Mouse (Mus musculus) adrenal gland, adult 18-20 months (tissue): ENCODE data around the gene Banf2. TPM values are rescaled to one million over a fixed set of nuclear protein-coding genes. Genes with fewer than 3 reads are reported as not detected.

Source experiments
- DNase-seq, 2 experiments: peaks; one replicate each; pipeline ENCODE4 v3.0.0; 2021 to 2022; ENCODE audit warnings: low spot score in 2 of 2
- total RNA-seq, 2 experiments: library from RNA; stranded (reverse); gene quantifications; 1 replicate in 1 of 2; 2 replicates in 1 of 2; pipeline ENCODE4 v1.2.3; 2021

Banf2 gene
- total RNA-seq, 2 experiments from 2014 or later = not detected

DNA sequence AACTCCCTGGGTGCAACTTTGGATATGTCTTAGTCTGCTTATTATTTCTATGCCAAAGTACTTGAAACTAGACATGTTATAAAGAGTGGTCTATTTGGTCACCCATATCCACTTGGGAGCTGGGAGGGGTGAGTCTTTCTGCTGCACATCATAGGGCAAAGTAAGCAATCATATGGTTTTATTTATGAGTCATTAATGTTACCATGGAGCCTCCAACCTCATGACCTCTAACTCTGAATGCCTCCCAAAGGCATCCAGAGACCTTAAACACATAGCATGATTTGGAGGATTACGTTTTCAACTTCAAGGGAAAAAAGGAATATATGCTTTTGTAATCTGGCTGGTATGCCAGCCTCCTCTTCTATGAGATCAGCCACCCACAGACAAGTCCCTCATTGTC lies 61.9 kb downstream of the Banf2 start:
- no peak for DNase-seq

DNA sequence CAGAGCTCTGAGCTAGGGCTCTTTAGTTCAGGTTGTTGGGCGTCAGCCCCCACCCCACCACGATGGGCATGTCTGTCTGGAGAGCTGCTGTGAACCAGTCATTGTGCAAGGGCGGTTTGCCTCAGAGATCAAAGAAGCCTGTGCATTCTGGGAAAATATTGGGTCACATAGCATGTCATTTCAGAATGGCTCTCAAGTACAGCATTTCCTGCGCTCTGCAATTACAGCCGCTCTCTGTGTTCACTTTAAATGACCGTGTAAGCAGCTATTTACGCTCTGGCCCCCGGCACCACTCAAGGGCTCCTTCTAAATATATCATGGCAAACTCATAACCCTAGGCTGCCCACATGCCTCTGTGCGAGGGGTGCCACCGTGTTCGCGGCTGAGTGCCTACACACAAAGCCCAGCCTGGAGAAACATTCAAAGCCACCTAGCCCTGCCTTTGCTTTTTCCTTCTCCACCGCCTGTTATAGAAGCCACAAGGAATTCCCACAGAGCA lies 68.7 kb downstream of the Banf2 start:
- no peak for DNase-seq

DNA sequence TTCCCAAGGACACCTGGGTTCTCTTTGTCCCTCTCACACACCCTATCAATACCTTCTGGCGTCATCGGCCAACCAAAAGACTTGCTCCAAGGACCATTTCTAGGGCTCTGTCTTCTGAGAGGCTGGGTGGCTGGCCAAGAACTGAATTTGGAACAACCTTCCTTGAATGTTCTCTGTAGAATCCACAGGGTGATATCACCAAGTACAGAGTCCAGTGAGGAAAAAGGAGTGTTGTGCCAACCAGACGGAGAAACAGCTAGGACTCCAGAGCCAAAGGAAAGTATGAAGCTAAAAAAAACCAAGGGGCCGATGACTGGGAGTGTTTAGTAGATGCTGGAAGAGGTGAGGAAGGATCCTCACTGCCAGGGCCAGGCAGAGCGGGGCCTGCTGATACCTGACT lies 74.5 kb downstream of the Banf2 start:
- DNase-seq = no peak

DNA sequence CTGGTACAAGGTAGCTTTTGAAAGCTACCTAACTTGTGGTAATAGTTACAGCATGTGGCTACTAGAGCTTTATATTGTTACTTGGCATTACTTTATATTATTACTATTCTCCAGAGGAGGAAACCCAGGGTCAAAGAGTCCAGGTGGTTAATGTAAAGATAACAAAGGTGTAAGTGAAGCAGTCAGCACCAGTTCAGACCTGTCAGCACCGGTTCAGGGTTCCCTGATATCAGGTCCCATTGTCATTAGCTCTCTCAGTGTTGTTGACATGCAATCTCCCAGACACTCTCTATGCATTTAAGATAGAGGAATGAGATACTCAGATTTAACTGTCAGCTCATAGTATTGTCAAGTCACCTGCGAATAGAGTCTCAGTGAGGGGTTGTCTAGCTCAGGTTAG lies 75.0 kb downstream of the Banf2 start:
- no peak for DNase-seq

DNA sequence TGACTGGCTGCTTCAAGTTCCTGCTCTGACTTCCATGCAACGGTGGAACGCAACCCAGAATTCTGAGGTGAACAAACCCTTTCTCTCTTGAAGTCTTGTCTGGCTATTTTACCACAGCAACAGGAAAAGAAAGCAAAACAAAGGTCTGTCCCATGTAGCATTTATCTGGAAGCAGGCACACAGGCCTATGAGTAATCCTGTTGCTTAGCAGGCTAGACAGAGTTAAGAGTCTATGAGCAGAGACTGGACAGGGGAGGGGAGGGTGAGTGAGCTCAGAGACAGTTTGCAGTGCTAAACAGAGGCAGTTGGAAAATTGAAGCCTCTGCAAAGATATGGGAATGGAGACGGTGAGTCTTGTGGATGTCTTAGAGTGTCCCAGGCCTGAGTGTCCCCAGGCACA lies 75.5 kb downstream of the Banf2 start:
- no peak for DNase-seq

DNA sequence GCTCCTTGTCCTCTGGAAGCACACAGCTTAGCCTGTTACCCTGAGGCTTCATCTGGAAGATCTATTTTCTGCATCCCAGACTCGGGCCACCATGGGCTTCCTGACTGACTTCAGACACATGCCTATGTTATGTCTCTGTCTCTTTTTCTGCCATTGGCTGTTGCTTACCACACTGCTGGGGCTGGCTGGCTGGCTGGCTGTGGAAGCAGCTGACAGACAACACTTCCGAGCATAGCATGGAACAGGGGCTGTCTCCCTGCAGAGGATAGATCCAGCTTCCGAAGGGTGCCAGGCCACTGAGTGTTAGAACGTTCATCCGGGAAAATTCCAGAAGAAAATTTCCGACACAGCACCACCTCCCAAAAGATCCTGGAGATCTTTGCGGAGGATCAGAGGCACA lies 79.1 kb downstream of the Banf2 start:
- DNase-seq = no peak

DNA sequence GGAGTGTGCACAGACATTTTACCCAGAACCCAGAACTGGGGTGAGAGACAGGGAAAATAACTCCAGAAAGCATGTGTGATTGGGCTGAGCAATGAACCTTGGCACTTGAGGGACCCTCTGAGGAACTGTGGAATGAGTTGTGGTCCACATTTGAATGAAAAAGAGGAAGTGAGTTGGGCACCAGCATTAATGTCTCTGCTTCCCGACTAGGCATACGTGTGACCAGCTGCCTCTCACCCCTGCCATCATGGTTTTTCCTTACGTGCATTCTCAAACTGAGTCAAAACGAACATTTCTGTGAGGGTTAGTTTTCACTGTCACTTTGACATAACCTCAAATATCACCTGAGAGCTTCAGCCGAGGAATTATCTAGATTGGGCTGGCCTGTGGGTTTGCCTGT lies 79.8 kb downstream of the Banf2 start:
- no peak for DNase-seq

DNA sequence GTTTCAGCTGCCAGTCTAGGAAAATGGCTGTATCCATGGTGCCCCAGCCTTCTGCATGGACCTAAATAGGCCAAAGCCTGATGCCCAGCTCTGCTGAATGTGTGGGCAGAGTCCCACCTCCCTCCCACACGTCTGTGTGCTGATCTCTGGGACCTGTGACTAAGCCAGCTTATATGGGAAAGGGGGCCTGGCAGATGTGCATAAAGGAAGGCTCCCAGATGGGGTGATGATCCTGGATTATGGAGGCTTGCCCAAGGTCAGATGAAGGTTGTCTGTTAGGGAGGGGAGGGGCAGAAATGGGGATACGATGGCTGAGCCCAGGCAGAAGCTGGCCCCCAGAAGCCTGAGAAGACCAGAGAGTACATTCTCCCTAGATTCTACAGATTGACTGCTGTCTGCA lies 85.2 kb downstream of the Banf2 start:
- no peak for DNase-seq

DNA sequence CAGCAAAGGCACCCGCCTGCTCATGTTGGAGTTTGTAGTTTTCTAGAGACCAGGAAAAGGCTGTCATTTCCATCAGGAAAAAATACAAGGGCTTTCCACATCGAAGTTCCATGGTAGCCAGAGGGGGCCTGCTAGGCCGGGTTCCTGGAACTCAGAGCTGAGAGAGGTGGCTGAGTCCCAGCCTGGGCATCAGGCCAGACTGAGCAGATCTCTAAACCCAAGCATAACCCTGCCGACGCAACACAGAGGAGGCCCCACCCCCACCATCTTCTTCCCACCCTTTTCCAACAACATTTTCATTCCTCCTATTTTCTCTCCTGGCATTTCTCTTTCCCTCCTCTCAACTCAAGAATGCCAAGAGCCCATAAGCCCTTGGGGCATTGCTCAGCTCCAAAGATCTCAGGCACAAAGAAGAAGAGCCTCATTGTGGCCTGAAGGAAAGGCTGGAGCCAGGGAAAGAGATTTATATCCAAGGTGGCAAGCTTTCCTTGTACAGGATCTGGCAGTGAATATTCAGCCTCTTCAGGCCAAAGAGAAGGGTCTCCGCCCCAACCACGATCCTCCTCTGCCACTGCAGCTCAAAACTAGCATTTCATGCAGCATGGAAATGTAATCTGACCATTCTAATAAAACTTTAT lies 87.4 kb downstream of the Banf2 start:
- DNase-seq = peak in 1 of 2 experiments; percentile 30

DNA sequence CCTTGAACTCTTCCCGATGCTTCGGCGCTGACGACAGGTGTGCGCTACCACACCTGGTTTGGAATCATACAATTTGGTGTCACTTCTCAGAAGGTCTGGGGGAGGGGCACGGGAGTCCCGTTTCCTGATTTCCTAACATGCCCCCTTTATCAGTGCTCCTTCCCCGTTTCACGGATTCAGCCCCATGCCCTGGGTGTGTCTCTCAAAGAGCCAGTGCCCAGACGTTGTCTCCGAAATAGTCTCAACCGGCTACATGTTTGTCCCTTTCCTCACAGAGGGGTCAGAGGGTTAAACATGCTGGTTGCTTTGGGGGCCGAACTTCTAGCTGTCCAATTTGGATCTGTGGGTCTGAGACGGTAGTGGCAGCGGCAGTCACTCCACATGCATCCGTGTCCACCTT lies 89.2 kb downstream of the Banf2 start:
- DNase-seq = no peak

Other genes starting within 250 kb of the Banf2 start
- under 1 TPM; 0.36 to 0.51 TPM for gene Bfsp1, start 169.9 kb upstream of the Banf2 start, total RNA-seq
- 100 to 1,000 TPM; 183 to 264 TPM for gene Dstn, start 117.7 kb upstream of the Banf2 start, total RNA-seq
- gene Rrbp1, start 21.8 kb upstream of the Banf2 start, total RNA-seq = 100 to 1,000 TPM; 152 to 176 TPM
- gene Mgme1, start 237.6 kb downstream of the Banf2 start, total RNA-seq = 10 to 100 TPM; 23.2 to 23.7 TPM
- 10 to 100 TPM; 82.1 to 86.4 TPM for gene Snx5, start 237.8 kb downstream of the Banf2 start, total RNA-seq